In genomic region chr6:49120370-49120769, GRCm38 (mm10) we compare ENCODE assay signal across 21 mouse cellular contexts. TPM values are rescaled to one million over a fixed set of nuclear protein-coding genes. Genes with fewer than 3 reads are reported as not detected.
DNase-seq lines count a peak whose midpoint lies in the region; ATAC-seq and TF ChIP-seq lines count a peak whose summit lies in the region.
"Had no signal": no experiment of that assay in that cellular context is flagged by ENCODE, and none has a peak within 500 bp of the region (broad histone marks: within the 10 kb centered on the region; RNA-seq: fewer than 3 reads in every experiment).

No protein-coding gene starts in this region.

- H3K4me1 ChIP-seq in lung, embryonic 15.5 days: peaks cover 23% of the 10 kb centered on the region
- H3K4me1 ChIP-seq in stomach, embryonic 16.5 days (ENCODE audit: control insufficient read depth, insufficient read depth, low read length): peaks cover 13% of the 10 kb centered on the region
- H3K4me1 ChIP-seq in hindbrain, postnatal 0 days (ENCODE audit: insufficient read depth, low read length): no peaks in the 10 kb centered on the region
- H3K4me1 ChIP-seq: embryonic facial prominence, embryonic 10.5 days had no signal

- peak overlapping the region; percentile 74 for H3K27ac ChIP-seq in lung, embryonic 15.5 days
- H3K27ac ChIP-seq in stomach, embryonic 16.5 days (ENCODE audit: low read length): 0 out of 2 replicates have a peak overlapping the region, but pooled peaks have one; percentile 0
- H3K27ac ChIP-seq in hindbrain, postnatal 0 days: no peak overlapping the region
- H3K27ac ChIP-seq: embryonic facial prominence, embryonic 10.5 days; hindbrain, embryonic 13.5 days had no signal

- DNase-seq in heart, adult 11 months: peak; percentile 86
- no peak for DNase-seq in heart, postnatal 25 days (ENCODE audit: low spot score)
- no peak for DNase-seq in lung, postnatal 14 days
- peak; percentile 30 for DNase-seq in thymus, postnatal 0 days (ENCODE audit: low spot score)
- DNase-seq in thymus, postnatal 25 days: no peak
- no peak for DNase-seq in hindbrain, postnatal 0 days (ENCODE audit: low spot score)
- DNase-seq: adrenal gland, postnatal 25 days; B cell, adult 2 months; cerebellum, adult 18-20 months; cerebellum, adult 9-11 months; cerebellum, postnatal 36 days; forebrain, postnatal 0 days; gastrocnemius, postnatal 14 days had no signal

- H3K9me3 ChIP-seq in lung, embryonic 15.5 days: no peaks in the 10 kb centered on the region
- no peaks in the 10 kb centered on the region for H3K9me3 ChIP-seq in stomach, embryonic 16.5 days (replicated peaks; ENCODE audit: control insufficient read depth, low read length)
- no peaks in the 10 kb centered on the region for H3K9me3 ChIP-seq in hindbrain, postnatal 0 days (ENCODE audit: low read length)
- H3K9me3 ChIP-seq: embryonic facial prominence, embryonic 10.5 days; forebrain, embryonic 13.5 days; G1E had no signal

- H3K9ac ChIP-seq in lung, embryonic 15.5 days: no peak overlapping the region
- no peak overlapping the region for H3K9ac ChIP-seq in stomach, embryonic 16.5 days (ENCODE audit: low read length)
- no peak overlapping the region for H3K9ac ChIP-seq in hindbrain, postnatal 0 days (replicated peaks; ENCODE audit: low read length)
- H3K9ac ChIP-seq: forebrain, embryonic 13.5 days; forebrain, postnatal 0 days; heart, embryonic 12.5 days; hindbrain, embryonic 13.5 days had no signal

- no peak overlapping the region for H3K4me2 ChIP-seq in lung, embryonic 15.5 days
- H3K4me2 ChIP-seq in stomach, embryonic 16.5 days (ENCODE audit: low read depth, low read length): no peak overlapping the region
- H3K4me2 ChIP-seq in hindbrain, postnatal 0 days (ENCODE audit: low read depth, low read length): no peak overlapping the region
- H3K4me2 ChIP-seq: forebrain, embryonic 13.5 days; heart, embryonic 12.5 days; hindbrain, embryonic 13.5 days had no signal

- H3K36me3 ChIP-seq in lung, embryonic 15.5 days: peaks cover 11% of the 10 kb centered on the region
- 0 out of 2 replicates have a peak, but pooled peaks cover 5% of the 10 kb centered on the region for H3K36me3 ChIP-seq in stomach, embryonic 16.5 days (ENCODE audit: control insufficient read depth, insufficient read depth, low read length)
- H3K36me3 ChIP-seq in hindbrain, postnatal 0 days (ENCODE audit: insufficient read depth, low read length): no peaks in the 10 kb centered on the region

- 80% methylated on average over 3 of the region's 3 CpGs for WGBS in lung, embryonic 15.5 days
- 88% methylated on average over 3 of the region's 3 CpGs for WGBS in stomach, embryonic 16.5 days
- WGBS in hindbrain, postnatal 0 days: 95% methylated on average over 3 of the region's 3 CpGs

- ATAC-seq in lung, embryonic 15.5 days (ENCODE audit: borderline replicate concordance, extremely low read depth, low FRiP score, low TSS enrichment): no peak
- no peak for ATAC-seq in stomach, embryonic 16.5 days (ENCODE audit: insufficient read depth, low FRiP score)
- no peak for ATAC-seq in hindbrain, postnatal 0 days
- ATAC-seq: CD4-positive, CD25-positive, alpha-beta regulatory T cell, adult 4 months; forebrain, embryonic 13.5 days; forebrain, postnatal 0 days had no signal

- H3K4me3 ChIP-seq in lung, embryonic 15.5 days: no peak overlapping the region
- H3K4me3 ChIP-seq in stomach, embryonic 16.5 days (replicated peaks; ENCODE audit: low read length): no peak overlapping the region
- H3K4me3 ChIP-seq in hindbrain, postnatal 0 days (ENCODE audit: low read length): no peak overlapping the region
- H3K4me3 ChIP-seq: embryonic facial prominence, embryonic 10.5 days; forebrain, embryonic 13.5 days; heart, embryonic 12.5 days; hindbrain, embryonic 13.5 days had no signal

- no peaks in the 10 kb centered on the region for H3K27me3 ChIP-seq in lung, embryonic 15.5 days
- H3K27me3 ChIP-seq in stomach, embryonic 16.5 days (ENCODE audit: control insufficient read depth, insufficient read depth, low read length): no peaks in the 10 kb centered on the region
- no peaks in the 10 kb centered on the region for H3K27me3 ChIP-seq in hindbrain, postnatal 0 days (ENCODE audit: insufficient read depth, low read length)
- H3K27me3 ChIP-seq: forebrain, embryonic 13.5 days; heart, embryonic 12.5 days; hindbrain, embryonic 13.5 days had no signal

- TF ChIP-seq CTCF in hindbrain, postnatal 0 days (IDR thresholded peaks at IDR 0.05; ENCODE audit: low read depth): no peak

- intact Hi-C loops in heart, postnatal 25 days (cut with DNase I): no loop called here

RNA-seq across cellular contexts. Expression of gene Malsu1, which starts 46.8 kb away (rescaled TPM):
- total RNA-seq in heart, postnatal 25 days (2021): 10 to 100 TPM; 35.4 to 36.3 TPM
- 64.1 and 65.6 TPM in 2 replicates for polyA plus RNA-seq in lung, embryonic 15.5 days (2015; fragmentation: Nextera tagmentation; extraction: Ambion mirVana)
- 115 and 119 TPM in 2 replicates for polyA plus RNA-seq in thymus, postnatal 0 days (2015; fragmentation: Nextera tagmentation; extraction: Ambion mirVana)
- polyA plus RNA-seq in stomach, embryonic 16.5 days (2015; fragmentation: Nextera tagmentation; extraction: Ambion mirVana): 52.6 and 67.5 TPM in 2 replicates
- total RNA-seq in hindbrain, postnatal 0 days (2014; rRNA removed): 19.9 and 53.1 TPM in 2 replicates
- polyA plus RNA-seq in hindbrain, postnatal 0 days (2015; fragmentation: Nextera tagmentation; extraction: Ambion mirVana): 97.4 and 99.8 TPM in 2 replicates

Comparison
In these comparisons a context has a peak if more than half of its experiments do, and no peak if none do; other contexts are left out.
1. DNase-seq: peak in heart, adult 11 months (single experiment) and thymus, postnatal 0 days (single experiment); none in heart, postnatal 25 days (single experiment), lung, postnatal 14 days (single experiment), thymus, postnatal 25 days (single experiment) and hindbrain, postnatal 0 days (single experiment).